Mouse (Mus musculus): ENCODE measurements around the gene Eml4. TPM values are rescaled to one million over a fixed set of nuclear protein-coding genes. Genes with fewer than 3 reads are reported as not detected.
A peak's percentile ranks its signal among the peaks of the same experiment; 100 is the strongest.

The Eml4 gene
- polyA plus RNA-seq, 1 experiment from 2014 or later: 31.7 TPM

DNA sequence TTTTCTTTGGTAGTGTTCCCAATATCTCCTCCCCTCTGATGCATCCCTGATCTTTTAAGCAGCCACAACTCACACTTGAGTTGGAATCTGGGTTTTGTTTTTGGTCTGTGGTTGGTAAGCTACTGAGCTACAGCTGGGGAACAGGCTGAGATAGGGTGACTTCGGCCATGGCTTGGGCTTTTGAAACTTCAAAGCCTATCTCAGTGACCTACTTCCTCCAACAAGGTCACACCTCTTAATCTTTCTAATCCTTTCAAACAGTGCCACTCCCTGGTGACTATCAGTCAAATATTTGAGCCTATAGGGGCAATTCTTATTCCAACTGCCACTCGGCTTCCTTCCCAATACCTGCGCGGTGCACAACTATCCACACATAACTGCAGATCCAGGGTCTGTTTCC lies 149.0 kb downstream of the Eml4 start:
- peaks cover 20% of the 10 kb centered on the region for H3K36me3 ChIP-seq (ENCODE audit: control insufficient read depth, insufficient read depth)
- 93% methylated on average over 4 of the region's 4 CpGs for WGBS
- no peak for ATAC-seq

DNA sequence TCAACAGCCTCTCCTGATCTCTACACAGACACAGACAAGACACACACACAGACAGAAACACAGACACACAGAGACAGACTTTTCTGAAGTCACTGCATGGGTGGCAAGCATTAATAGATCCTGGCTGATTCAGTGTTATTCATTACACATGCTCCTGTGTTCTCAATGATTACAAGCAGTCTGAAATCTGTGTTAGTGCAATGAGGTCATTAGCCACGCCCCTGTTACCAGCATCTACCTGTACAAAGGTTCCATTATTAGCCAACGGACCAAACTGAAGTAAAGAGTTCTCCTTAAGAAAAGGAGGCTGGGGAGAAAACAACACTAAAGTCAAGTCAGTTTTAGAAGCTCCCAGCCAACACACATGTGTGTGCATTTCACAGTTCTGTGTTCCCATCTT lies 153.0 kb downstream of the Eml4 start:
- no peak overlapping the region for H3K4me2 ChIP-seq (ENCODE audit: low read length)
- H3K27ac ChIP-seq (ENCODE audit: low read length): no peak overlapping the region
- H3K27me3 ChIP-seq (replicated peaks; ENCODE audit: control insufficient read depth, insufficient read depth, low read length): no peaks in the 10 kb centered on the region
- no peak overlapping the region for H3K9ac ChIP-seq (replicated peaks; ENCODE audit: low read depth, low read length)
- H3K9me3 ChIP-seq (ENCODE audit: control insufficient read depth, low read length): no peaks in the 10 kb centered on the region
- 76% methylated on average over 2 of the region's 2 CpGs for WGBS
- ATAC-seq: no peak
- no peak overlapping the region for H3K4me3 ChIP-seq (replicated peaks; ENCODE audit: low read length)
- no peaks in the 10 kb centered on the region for H3K4me1 ChIP-seq (replicated peaks; ENCODE audit: control insufficient read depth, insufficient read depth, low read length)
- H3K36me3 ChIP-seq (ENCODE audit: control insufficient read depth, insufficient read depth): peaks cover 8% of the 10 kb centered on the region

More for the DNA sequence above, 149.0 kb downstream of the Eml4 start:
- Histone ChIP-seq H3K9me3 (ENCODE audit: control insufficient read depth, low read length) (peaks cover 7% of the 10 kb centered on the region; the same call in 1 of the 2 replicates), H3K4me3 (replicated peaks; ENCODE audit: low read length) (no peak overlapping the region), H3K27me3 (replicated peaks; ENCODE audit: control insufficient read depth, insufficient read depth, low read length) (no peaks in the 10 kb centered on the region), H3K4me1 (replicated peaks; ENCODE audit: control insufficient read depth, insufficient read depth, low read length) (no peaks in the 10 kb centered on the region), H3K27ac (ENCODE audit: low read length) (no peak overlapping the region), H3K4me2 (ENCODE audit: low read length) (no peak overlapping the region), H3K9ac (replicated peaks; ENCODE audit: low read depth, low read length) (no peak overlapping the region)

DNA sequence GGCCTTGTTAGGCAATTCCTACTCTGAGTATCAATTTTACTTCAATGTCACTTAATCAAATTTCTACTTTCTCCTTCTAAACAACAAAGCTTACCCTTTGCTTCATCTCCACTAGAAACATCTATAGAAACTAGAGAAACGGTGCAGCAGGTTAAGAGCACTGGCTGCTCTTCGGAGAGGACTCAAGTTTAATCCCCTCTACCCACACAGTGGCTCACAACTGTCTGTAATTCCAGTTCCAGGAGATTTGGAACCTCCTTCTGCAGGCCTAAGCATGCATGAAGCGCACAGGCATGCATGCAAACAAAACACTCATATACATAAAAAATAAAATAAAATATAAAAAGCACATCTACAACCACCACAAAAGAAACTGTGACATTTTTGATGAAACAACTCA lies 161.4 kb downstream of the Eml4 start:
- Histone ChIP-seq H3K27ac (ENCODE audit: low read length) (no peak overlapping the region), H3K9ac (replicated peaks; ENCODE audit: low read depth, low read length) (no peak overlapping the region), H3K4me3 (replicated peaks; ENCODE audit: low read length) (no peak overlapping the region), H3K4me2 (ENCODE audit: low read length) (no peak overlapping the region), H3K9me3 (ENCODE audit: control insufficient read depth, low read length) (no peaks in the 10 kb centered on the region), H3K4me1 (replicated peaks; ENCODE audit: control insufficient read depth, insufficient read depth, low read length) (peaks cover 20% of the 10 kb centered on the region), H3K36me3 (ENCODE audit: control insufficient read depth, insufficient read depth) (no peaks in the 10 kb centered on the region), H3K27me3 (replicated peaks; ENCODE audit: control insufficient read depth, insufficient read depth, low read length) (no peaks in the 10 kb centered on the region)
- ATAC-seq: no peak
- 90% methylated on average over 3 of the region's 3 CpGs for WGBS

DNA sequence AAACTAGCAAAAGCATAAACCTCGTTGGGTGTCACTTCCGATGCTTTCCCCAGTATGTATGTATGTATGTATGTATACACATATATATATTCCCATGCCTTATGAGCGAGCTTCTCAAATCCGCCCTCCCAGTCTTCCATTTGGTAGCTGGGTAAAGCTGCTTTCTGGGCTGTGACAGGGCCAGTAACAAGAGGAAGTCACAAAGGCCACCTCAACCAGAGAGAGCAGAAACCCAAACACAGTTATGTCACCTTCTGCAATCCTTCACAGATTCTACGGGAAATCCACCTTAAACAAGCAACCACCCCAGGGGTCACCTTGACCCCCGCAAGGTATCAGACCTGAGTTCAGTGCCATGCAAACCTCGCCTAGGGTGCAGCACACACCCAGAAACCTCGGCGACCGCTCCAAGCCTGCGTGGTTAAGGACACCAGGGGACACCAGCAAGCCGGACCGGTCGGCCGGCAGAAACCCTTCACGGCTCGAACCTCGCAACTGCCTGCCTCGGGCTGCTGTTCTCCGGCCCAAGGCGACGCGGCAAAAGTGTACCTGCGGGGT lies 163.0 kb downstream of the Eml4 start:
- peak overlapping the region; percentile 82 for H3K4me3 ChIP-seq (replicated peaks; ENCODE audit: low read length)
- peak overlapping the region; percentile 74 for H3K9ac ChIP-seq (replicated peaks; ENCODE audit: low read depth, low read length)
- H3K4me2 ChIP-seq (ENCODE audit: low read length): peak overlapping the region; percentile 85
- H3K27ac ChIP-seq (ENCODE audit: low read length): peak overlapping the region; percentile 51; the same call in 1 of the 2 replicates
- H3K4me1 ChIP-seq (replicated peaks; ENCODE audit: control insufficient read depth, insufficient read depth, low read length): peaks cover 20% of the 10 kb centered on the region
- no peaks in the 10 kb centered on the region for H3K36me3 ChIP-seq (ENCODE audit: control insufficient read depth, insufficient read depth)
- no peaks in the 10 kb centered on the region for H3K27me3 ChIP-seq (replicated peaks; ENCODE audit: control insufficient read depth, insufficient read depth, low read length)
- H3K9me3 ChIP-seq (ENCODE audit: control insufficient read depth, low read length): no peaks in the 10 kb centered on the region
- WGBS: 3% methylated on average over 24 of the region's 24 CpGs
- ATAC-seq: peak; percentile 50

DNA sequence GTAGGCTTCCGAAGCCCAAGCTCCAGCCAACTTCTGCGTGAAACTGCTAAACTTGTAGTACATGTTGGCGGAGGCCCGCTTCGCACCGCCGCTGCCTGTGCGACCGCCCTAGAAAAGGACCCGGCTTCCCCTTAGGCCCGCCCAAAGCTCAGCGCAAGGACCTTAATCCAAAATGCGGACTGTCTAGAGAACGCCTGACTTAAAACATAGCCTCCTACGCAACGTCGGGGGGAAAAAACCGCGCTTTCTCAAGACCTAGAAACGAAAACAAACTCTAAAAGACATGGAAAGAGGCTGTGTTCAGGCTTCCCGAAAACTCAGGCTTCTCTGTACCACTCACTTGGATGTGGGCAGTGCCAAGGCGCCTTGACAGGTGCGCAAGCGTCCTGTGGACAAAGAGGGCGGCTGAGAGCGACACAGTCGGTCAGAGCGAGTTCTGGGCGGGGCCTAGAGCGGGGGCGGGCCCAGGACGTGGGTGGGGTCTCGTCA lies 163.5 kb downstream of the Eml4 start:
- ATAC-seq: peak; percentile 98
- H3K4me3 ChIP-seq (replicated peaks; ENCODE audit: low read length): peak overlapping the region; percentile 82
- peak overlapping the region; percentile 74 for H3K9ac ChIP-seq (replicated peaks; ENCODE audit: low read depth, low read length)
- H3K36me3 ChIP-seq (ENCODE audit: control insufficient read depth, insufficient read depth): no peaks in the 10 kb centered on the region
- H3K4me1 ChIP-seq (replicated peaks; ENCODE audit: control insufficient read depth, insufficient read depth, low read length): peaks cover 20% of the 10 kb centered on the region
- H3K27me3 ChIP-seq (replicated peaks; ENCODE audit: control insufficient read depth, insufficient read depth, low read length): no peaks in the 10 kb centered on the region
- WGBS: under 1% methylated on average over 33 of the region's 33 CpGs
- peak overlapping the region; percentile 51 for H3K27ac ChIP-seq (ENCODE audit: low read length)
- peak overlapping the region; percentile 85 for H3K4me2 ChIP-seq (ENCODE audit: low read length)
- H3K9me3 ChIP-seq (ENCODE audit: control insufficient read depth, low read length): no peaks in the 10 kb centered on the region

DNA sequence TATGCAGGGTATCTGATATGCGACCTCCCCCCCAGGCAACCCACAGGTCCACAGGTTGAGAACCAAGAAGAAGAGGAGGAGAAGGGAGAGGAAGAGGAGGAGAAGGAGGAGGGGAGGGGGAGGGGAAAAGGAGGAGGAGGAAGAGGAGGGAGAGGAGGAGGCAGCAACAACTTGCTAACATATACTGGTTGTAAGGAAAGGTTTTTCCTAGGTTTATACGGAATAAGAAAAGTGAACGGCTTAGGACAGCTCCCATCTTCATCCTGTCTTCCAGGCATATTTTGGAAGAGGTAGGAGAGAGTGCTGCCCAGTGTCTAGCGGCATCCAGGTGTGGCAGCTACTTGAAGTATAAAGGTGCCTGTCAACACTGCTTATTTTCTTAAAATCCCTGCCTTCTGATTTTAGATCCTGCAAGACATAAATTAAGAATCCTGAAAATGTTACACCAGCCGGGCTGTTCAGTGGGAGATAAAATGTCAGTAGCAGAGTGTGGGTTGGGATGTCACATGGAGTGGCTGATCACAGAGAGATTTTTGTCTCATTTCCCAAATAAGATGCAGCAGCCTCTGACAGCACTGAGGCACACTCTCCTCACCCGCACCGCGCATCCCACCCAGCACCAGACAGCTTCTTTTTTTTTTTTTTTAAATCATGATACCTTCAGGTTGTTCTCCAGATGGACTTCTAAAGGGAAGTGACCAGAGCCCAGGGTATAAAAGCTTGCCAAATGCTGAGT lies 166.7 kb downstream of the Eml4 start, which contains the start of gene Cox7a2l:
Cox7a2l (minus strand) TSS at position 51 of the 736 bp plus-strand sequence.
- Histone ChIP-seq H3K36me3 (ENCODE audit: control insufficient read depth, insufficient read depth) (no peaks in the 10 kb centered on the region), H3K27ac (ENCODE audit: low read length) (no peak within 1 kb of the TSS), H3K4me3 (replicated peaks; ENCODE audit: low read length) (no peak within 1 kb of the TSS), H3K27me3 (replicated peaks; ENCODE audit: control insufficient read depth, insufficient read depth, low read length) (no peaks in the 10 kb centered on the region), H3K4me2 (ENCODE audit: low read length) (no peak within 1 kb of the TSS), H3K4me1 (replicated peaks; ENCODE audit: control insufficient read depth, insufficient read depth, low read length) (peaks cover 16% of the 10 kb centered on the region), H3K9me3 (ENCODE audit: control insufficient read depth, low read length) (no peaks in the 10 kb centered on the region), H3K9ac (replicated peaks; ENCODE audit: low read depth, low read length) (no peak within 1 kb of the TSS)
- 93% methylated on average over 8 of the region's 8 CpGs for WGBS
- no peak for ATAC-seq

DNA sequence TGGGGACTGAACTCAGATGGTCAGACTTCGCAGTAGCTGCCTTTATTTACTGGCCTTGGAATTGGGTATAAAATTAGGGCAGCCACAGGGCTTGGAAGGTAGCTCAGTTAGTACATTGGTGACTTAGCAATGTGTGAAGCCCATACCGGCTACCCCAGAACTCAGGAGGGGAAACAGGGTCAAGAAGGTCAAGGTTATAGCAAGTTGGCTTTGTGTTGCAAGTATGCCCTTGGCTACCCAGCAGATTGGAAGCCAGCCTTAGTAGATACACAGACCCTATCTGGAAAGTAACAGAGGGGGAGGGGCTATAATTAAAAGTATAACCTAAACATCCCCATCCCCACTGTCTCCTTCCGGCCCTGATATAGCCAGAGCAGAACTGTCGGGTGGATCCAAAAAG lies 171.2 kb downstream of the Eml4 start:
- H3K9me3 ChIP-seq (ENCODE audit: control insufficient read depth, low read length): no peaks in the 10 kb centered on the region
- no peaks in the 10 kb centered on the region for H3K27me3 ChIP-seq (replicated peaks; ENCODE audit: control insufficient read depth, insufficient read depth, low read length)
- no peak overlapping the region for H3K9ac ChIP-seq (replicated peaks; ENCODE audit: low read depth, low read length)
- H3K4me2 ChIP-seq (ENCODE audit: low read length): no peak overlapping the region
- H3K4me3 ChIP-seq (replicated peaks; ENCODE audit: low read length): no peak overlapping the region
- H3K36me3 ChIP-seq (ENCODE audit: control insufficient read depth, insufficient read depth): no peaks in the 10 kb centered on the region
- whole genome bisulfite sequencing: 91% methylated on average over 4 of the region's 4 CpGs
- H3K4me1 ChIP-seq (replicated peaks; ENCODE audit: control insufficient read depth, insufficient read depth, low read length): peaks cover 16% of the 10 kb centered on the region
- ATAC-seq: no peak
- no peak overlapping the region for H3K27ac ChIP-seq (ENCODE audit: low read length)

DNA sequence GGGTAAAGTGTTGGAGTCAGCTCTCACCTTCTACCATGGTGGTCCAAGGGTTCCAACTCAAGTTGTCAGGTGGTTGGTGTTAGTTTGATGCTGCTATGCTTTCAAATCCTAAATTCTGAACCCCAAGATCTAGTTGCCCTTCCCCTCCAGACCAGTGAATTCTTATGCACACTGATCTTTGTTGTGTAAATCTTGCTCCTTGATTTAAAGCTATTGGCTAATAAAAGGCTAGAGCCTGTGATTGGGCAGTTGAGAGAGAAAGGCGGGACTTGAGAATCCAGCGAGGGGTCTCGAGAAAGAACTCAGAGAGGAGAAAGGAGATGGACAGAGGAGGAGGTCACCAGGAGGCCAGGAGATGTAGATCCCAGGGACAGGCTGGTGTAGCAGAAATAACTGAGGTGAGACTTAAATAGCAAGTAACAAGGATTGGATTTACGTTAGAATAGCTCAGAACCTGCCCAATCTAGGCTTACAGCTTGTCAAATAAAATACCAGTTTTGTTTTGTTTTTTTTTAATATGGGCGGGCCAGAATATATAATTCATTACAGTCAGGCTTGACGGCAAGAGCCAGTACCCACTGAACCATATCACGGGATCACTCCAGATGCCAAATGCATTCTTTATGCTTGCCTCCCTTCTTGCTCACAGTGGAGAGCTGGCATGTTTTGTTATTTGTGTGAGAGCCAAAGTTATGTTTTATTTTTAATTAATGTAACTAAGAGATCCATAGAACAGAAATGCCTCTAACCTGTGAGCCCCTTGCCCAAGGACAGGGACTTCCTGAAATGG lies 172.1 kb downstream of the Eml4 start:
- no peak for ATAC-seq
- H3K9me3 ChIP-seq (ENCODE audit: control insufficient read depth, low read length): no peaks in the 10 kb centered on the region
- no peak overlapping the region for H3K9ac ChIP-seq (replicated peaks; ENCODE audit: low read depth, low read length)
- 65% methylated on average over 7 of the region's 7 CpGs for WGBS
- H3K27me3 ChIP-seq (replicated peaks; ENCODE audit: control insufficient read depth, insufficient read depth, low read length): no peaks in the 10 kb centered on the region
- no peak overlapping the region for H3K27ac ChIP-seq (ENCODE audit: low read length)
- H3K4me2 ChIP-seq (ENCODE audit: low read length): no peak overlapping the region
- H3K36me3 ChIP-seq (ENCODE audit: control insufficient read depth, insufficient read depth): no peaks in the 10 kb centered on the region
- H3K4me1 ChIP-seq (replicated peaks; ENCODE audit: control insufficient read depth, insufficient read depth, low read length): peaks cover 25% of the 10 kb centered on the region
- no peak overlapping the region for H3K4me3 ChIP-seq (replicated peaks; ENCODE audit: low read length)

DNA sequence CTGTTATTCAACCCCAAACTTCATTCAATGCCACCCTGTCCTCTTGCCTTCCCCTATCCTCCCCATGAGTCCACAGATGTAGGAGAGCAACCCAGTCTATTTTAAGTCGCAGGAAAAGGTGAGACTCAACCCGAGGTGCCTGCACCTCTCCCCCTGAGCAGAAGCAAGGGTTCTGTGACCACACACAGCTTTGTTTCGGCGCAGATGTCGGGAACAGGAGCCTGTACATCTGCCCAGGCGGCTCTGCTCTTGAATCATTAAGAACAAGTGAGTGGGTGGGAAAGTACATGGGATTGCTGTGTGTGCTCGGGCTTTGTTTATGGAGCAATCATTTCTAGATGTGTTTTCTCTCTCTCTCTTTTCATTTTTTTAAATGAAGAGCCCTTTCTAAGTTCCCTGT lies 174.0 kb downstream of the Eml4 start:
- no peaks in the 10 kb centered on the region for H3K27me3 ChIP-seq (replicated peaks; ENCODE audit: control insufficient read depth, insufficient read depth, low read length)
- H3K36me3 ChIP-seq (ENCODE audit: control insufficient read depth, insufficient read depth): no peaks in the 10 kb centered on the region
- no peak overlapping the region for H3K9ac ChIP-seq (replicated peaks; ENCODE audit: low read depth, low read length)
- H3K9me3 ChIP-seq (ENCODE audit: control insufficient read depth, low read length): no peaks in the 10 kb centered on the region
- H3K4me2 ChIP-seq (ENCODE audit: low read length): no peak overlapping the region
- no peak for ATAC-seq
- no peak overlapping the region for H3K27ac ChIP-seq (ENCODE audit: low read length)
- WGBS: 40% methylated on average over 7 of the region's 7 CpGs
- peaks cover 28% of the 10 kb centered on the region for H3K4me1 ChIP-seq (replicated peaks; ENCODE audit: control insufficient read depth, insufficient read depth, low read length)
- no peak overlapping the region for H3K4me3 ChIP-seq (replicated peaks; ENCODE audit: low read length)
